Mouse (Mus musculus): ENCODE results near the gene Aldh1l1.

DNA sequence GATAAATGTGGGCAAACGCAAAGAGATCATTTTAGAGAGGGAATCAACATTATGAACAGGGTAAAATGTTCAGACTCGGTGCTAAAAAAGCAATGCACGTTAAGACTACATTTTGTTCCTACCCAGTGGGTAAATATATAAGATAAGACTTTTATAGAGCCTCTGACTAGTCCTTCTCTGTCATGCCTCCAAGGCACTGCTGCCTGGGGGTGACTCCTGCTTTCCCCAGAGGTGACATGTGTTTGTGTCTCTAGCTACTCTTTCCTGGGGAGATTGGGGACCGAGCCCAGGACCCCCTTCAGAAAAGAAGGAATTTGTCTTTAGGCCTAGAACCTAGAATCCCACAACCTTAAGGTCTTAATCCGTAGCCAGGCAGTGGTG lies 137.2 kb downstream of the Aldh1l1 start:
- TF ChIP-seq TAL1 (IDR thresholded peaks at IDR 0.05; ENCODE audit: low read length) = no peak
- TF ChIP-seq RAD21 (IDR thresholded peaks at IDR 0.05; ENCODE audit: low read depth, low read length) = no peak
